Mouse (Mus musculus): ENCODE results near the gene Gm3033. TPM values are rescaled to one million over a fixed set of nuclear protein-coding genes. Genes with fewer than 3 reads are reported as not detected.
"Not testable (repeated sequence)": the region's sequence is repeated elsewhere in the genome, so short reads cannot be mapped to it uniquely, and the experiment has no call there.

Gene Gm3033
- under 1 TPM; 0.27 to 0.28 TPM for total RNA-seq (2021)

GRCm38 (mm10) chr14:3845945-3846344, at the start of gene Gm3033:
Gene Gm3033 (plus strand): TSS chr14:3846245.
- DNase-seq; intact Hi-C loops (cut with DNase I): not testable (repeated sequence)

- DNase-seq; intact Hi-C loops (cut with DNase I): not testable (repeated sequence)
Observed at GRCm38 (mm10) chr14:3809774-3810173, 36.3 kb upstream of the Gm3033 start, which contains the start of gene Gm3002. Gene Gm3002 (plus strand): TSS chr14:3810074.

GRCm38 (mm10) chr14:3883872-3884271, 37.8 kb downstream of the Gm3033 start, which contains the start of gene Gm2916:
Gene Gm2916 (plus strand): TSS chr14:3884172.
- intact Hi-C loops (cut with DNase I); DNase-seq: not testable (repeated sequence)

Other genes starting within 250 kb of the Gm3033 start
- gene Gm3012, start 211.7 kb upstream of the Gm3033 start, total RNA-seq (2021), result not detected
- gene Gm3020, start 194.2 kb upstream of the Gm3033 start, total RNA-seq (2021), result under 1 TPM in 1 of 2 experiments, not detected in 1; 0.30 TPM
- gene Gm3043, start 157.5 kb upstream of the Gm3033 start, total RNA-seq (2021), result not detected
- gene Gm3002, start 36.2 kb upstream of the Gm3033 start, total RNA-seq (2021), result under 1 TPM; 0.30 to 0.64 TPM
- gene Gm2916, start 37.9 kb downstream of the Gm3033 start, total RNA-seq (2021), result not detected
- not detected for gene Gm3029, start 85.5 kb downstream of the Gm3033 start, total RNA-seq (2021)
- not detected for gene Gm3095, start 117.3 kb downstream of the Gm3033 start, total RNA-seq (2021)
- not detected for gene Gm3099, start 152.1 kb downstream of the Gm3033 start, total RNA-seq (2021)
- gene Gm5796, start 177.7 kb downstream of the Gm3033 start, total RNA-seq (2021), result 1 to 10 TPM in 1 of 2 experiments, under 1 TPM in 1; 0.28 to 1.2 TPM
- gene Gm3115, start 237.9 kb downstream of the Gm3033 start, total RNA-seq (2021), result under 1 TPM in 1 of 2 experiments, not detected in 1; 0.16 TPM

Data from heart, postnatal 36 days (tissue).